Mouse (Mus musculus): ENCODE results near the gene Ralgds.

The Ralgds gene

DNA sequence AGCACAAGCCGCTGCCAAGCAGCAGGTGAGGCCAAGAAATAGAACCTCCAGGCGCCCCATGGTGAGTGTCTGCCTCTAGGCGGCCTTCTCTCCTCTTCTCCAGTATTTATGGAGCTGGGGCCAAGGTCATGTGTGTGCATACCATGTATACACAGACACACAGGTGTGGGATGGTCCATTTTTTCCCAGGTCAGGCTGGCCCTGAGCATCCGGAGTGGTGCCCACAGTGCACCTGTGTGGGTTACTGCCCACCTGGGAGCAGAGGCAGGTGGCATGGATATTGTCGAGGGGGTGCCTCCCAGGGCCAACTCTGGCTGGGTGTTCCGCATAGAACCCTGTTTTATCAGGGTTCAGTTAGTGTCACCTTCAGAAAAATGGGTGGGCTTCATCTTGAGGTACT, 50.4 kb downstream of the Ralgds start, which contains the start of gene Cel:
TSS of gene Cel (minus strand) at position 101 of the 400 bp plus-strand sequence.
- in situ Hi-C loops (cut with MboI), result no loop called here

GRCm38 (mm10) chr2:28563830-28564229, 50.9 kb downstream of the Ralgds start:
- in situ Hi-C loops (cut with MboI), result no loop called here

GRCm38 (mm10) chr2:28564380-28564779, 51.5 kb downstream of the Ralgds start:
- in situ Hi-C loops (cut with MboI), result no loop called here

GRCm38 (mm10) chr2:28566545-28566944, 53.6 kb downstream of the Ralgds start:
- in situ Hi-C loops (cut with MboI), result no loop called here

GRCm38 (mm10) chr2:28569903-28570302, 57.0 kb downstream of the Ralgds start:
- in situ Hi-C loops (cut with MboI), result no loop called here

GRCm38 (mm10) chr2:28575341-28575740, 62.4 kb downstream of the Ralgds start:
- in situ Hi-C loops (cut with MboI), result no loop called here

- in situ Hi-C loops (cut with MboI), result no loop called here
These were observed 63.9 kb downstream of the Ralgds start for GRCm38 (mm10) chr2:28576815-28577214.

- in situ Hi-C loops (cut with MboI), result no loop called here
These were observed 65.1 kb downstream of the Ralgds start for GRCm38 (mm10) chr2:28578003-28578402.

DNA sequence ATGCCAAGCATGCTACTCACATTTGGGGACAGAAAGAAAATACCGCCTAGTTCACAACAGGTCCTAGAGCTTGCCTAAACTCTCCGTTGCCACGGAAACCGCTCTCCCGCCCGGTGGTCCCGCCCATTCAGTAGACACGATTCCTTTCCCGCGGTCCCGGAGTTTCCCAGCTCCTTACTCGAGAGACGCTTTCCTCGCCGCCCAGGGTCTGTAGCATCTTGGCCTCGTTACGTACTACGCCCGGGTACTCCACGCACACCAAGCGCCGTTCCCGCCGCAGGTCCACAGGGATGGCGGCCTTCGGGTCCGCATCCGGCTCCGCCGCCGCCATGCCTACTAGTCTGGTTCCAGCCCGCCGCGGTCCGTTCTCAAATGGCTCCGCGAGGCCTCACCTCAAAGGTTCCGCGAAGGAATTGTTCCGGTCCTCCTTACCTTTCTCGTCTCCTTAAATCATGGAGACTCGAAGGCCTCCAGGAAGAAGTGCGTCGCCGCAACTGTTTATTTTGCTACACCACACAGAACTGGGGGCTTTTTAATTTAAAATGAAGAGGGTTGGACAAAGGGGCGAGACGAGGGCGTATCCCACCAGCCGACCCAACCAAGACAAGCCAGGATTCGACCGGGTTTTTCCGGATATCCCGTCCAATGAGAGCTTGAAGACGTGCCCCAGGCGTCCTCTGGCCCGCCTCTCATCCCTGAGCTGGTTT, 69.9 kb downstream of the Ralgds start:
- in situ Hi-C loops (cut with MboI), result no loop called here

GRCm38 (mm10) chr2:28583651-28584050, 70.7 kb downstream of the Ralgds start, which contains the start of gene Gtf3c5:
TSS of gene Gtf3c5 (minus strand) at chr2:28583751.
- in situ Hi-C loops (cut with MboI), result no loop called here

DNA sequence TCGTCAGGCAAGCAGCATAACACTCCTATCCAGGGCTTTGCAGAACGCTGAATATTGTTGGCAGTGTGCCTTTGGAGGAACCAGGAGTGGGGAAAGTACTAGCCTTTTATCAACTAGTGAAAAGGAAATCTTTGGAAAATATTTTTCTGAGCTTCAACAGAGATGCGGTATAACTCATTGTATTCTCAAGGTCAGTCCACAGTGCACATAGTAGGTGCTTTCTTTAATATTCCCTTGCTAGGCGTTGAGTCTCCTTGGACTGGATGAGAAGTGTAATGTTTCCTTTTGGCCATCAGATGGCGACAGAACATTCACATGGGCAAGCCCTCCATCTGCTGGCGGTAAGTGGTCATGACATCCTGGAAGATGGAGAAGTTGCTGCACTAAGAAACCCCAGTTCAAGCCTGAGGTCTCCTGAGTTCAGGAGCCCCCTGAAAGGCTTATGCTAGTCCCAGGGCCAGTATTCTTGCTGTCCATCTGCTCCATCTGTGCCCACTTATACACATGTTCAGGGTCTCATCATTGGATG, 72.2 kb downstream of the Ralgds start:
- in situ Hi-C loops (cut with MboI), result no loop called here

DNA sequence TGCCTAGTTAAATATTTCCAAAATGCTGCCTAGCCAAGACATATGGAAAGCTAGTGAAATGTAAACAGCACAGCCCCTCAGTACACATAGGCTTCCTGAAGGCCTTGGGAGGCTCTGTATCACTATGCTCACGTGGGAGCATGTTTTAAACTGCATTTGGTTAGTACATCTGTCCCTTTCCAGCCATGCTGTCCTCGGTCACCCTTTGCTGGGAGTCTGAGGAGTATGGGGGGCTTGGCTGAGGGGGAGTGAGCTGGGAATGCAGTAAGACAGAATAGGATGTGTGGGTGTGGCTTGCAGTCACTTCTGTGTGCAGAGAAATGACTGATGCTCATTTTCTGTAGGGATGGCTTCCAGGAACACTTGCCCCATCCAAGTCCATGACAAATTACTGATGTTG, 72.8 kb downstream of the Ralgds start:
- in situ Hi-C loops (cut with MboI), result no loop called here

GRCm38 (mm10) chr2:28588574-28588973, 75.6 kb downstream of the Ralgds start:
- in situ Hi-C loops (cut with MboI), result no loop called here

DNA sequence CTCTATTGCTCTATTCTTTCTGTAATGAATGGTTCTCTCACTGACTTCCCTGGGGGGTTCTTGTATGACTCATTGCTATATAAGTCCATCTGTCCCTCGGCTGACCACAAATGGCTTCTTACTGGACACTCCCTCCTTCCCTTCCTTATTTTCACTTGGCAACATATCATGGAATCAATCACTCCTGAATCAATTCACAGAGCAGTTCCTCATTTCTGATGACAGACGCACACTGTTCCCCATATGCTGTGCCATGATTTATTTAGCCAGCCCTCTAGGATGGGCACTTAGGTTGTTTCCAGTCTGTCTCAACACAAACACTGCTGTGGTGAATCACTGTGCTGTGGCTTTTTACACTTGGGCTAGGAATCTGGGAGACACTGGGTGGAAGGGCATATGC, 78.6 kb downstream of the Ralgds start:
- in situ Hi-C loops (cut with MboI), result no loop called here

GRCm38 (mm10) chr2:28592809-28593208, 79.9 kb downstream of the Ralgds start:
- in situ Hi-C loops (cut with MboI), result no loop called here

- in situ Hi-C loops (cut with MboI), result no loop called here
These were observed 83.1 kb downstream of the Ralgds start for GRCm38 (mm10) chr2:28596021-28596420.

GRCm38 (mm10) chr2:28596998-28597397, 84.1 kb downstream of the Ralgds start:
- in situ Hi-C loops (cut with MboI), result no loop called here

DNA sequence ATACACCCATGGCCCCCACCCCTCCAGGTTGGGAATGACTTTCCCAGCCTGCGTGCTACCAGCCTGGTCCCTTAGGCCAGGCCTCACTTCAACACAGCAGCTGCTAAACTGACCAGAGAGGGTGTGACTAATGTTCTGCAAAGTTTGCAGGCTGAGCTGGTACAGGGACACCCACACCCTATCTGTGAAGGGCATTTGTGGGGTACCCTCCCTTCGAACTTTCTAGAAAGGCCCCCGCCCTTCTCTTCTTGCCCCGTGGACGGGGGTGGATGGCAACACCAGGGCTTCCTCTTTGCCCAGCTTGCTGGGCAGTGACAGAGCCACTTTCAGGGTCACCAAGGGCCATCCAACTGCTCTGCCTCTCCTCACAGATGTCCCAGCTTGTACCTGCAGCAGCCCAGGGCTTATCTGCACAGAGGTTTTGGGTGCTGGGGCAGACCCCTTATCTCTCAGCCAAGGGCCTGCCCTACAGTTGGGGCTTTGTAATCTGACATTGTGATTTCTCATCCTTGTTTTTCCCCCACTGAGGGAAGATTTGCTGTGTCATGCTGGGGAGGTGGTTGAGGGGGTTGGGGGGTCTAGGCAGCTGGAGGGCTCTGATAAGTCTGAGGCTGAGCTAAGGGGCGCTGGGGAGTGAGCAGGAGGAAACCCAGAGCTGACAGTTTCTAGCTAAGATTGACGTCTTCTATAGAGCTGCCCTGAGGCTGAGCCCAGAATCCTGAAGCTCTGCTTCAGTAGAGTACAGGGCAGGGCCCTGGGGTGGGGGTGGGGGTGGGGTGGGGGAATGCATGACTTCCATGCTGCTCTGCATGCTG, 85.0 kb downstream of the Ralgds start:
- in situ Hi-C loops (cut with MboI), result no loop called here

- in situ Hi-C loops (cut with MboI), result no loop called here
These were observed 86.0 kb downstream of the Ralgds start for GRCm38 (mm10) chr2:28598692-28599568.

- in situ Hi-C loops (cut with MboI), result no loop called here
These were observed 86.6 kb downstream of the Ralgds start for GRCm38 (mm10) chr2:28599569-28599900.

DNA sequence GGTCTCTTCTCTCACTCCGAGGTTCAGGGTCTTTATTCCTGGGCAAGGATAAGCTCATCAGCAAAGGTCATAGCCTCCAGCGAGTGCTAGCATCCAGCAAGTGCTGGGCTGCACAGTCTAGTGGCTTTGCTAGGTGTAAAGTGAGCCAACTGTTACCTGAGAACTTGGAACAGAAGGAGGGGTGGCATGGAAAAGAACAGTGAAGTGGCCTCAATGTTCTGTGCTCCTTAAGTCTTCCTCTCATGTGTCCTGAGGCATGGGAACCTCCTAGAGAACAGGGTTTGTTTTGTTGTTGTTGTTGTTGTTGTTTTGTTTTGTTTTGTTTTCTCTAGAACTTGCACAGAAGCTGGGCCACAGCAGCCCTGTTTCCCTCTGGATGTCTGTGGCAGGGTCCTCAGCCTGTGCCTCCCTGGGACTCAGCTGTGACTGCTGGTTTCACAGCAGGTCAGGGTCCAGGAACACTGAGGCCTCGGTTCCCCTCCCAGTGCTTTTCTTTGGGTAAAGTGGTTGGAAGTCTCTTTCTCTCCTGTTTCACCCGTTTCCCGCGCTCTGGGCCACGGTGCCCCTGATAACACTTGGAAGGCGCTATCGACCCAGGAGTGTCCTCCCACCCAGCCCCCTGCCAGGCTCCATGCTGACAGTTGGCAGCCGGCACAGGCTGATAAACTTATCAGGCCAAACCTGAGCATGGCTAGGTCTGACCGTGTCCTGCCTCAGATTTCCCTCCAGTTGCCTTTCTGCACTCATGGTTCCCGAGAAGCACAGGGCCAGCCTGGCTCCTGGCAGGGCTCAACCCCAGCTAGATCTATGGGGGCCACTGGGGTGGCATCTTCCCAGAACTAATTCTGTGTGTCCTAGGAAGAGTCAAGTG, 89.0 kb downstream of the Ralgds start:
- in situ Hi-C loops (cut with MboI), result no loop called here
